Mouse (Mus musculus) T-helper 1 cell (primary cell): ENCODE results near the gene Defa34.
"Not testable (repeated sequence)": the region's sequence is repeated elsewhere in the genome, so short reads cannot be mapped to it uniquely, and the experiment has no call there.

ENCODE experiments used
- in situ Hi-C: fragments of 300-600 bp; cut with MboI, MseI; formaldehyde crosslinking; loops from one replicate; pipeline ENCODE4 v1.15.1; 2025; ENCODE audit warnings: high pct_unique_total_duplicates

Defa34 gene

GRCm38 (mm10) chr8:21665497-21665896 is at the start of gene Defa34:
Gene Defa34 (plus strand): TSS chr8:21665797.
- in situ Hi-C loops = not testable (repeated sequence)

GRCm38 (mm10) chr8:21617883-21618282 is 47.7 kb upstream of the Defa34 start, which contains the start of gene Defa26:
Gene Defa26 (plus strand): TSS chr8:21618183.
- in situ Hi-C loops = loop anchor here (5.0 kb wide), 1 partner anchor 366 kb away; no protein-coding TSS in a partner anchor

- in situ Hi-C loops = not testable (repeated sequence)
Observed at GRCm38 (mm10) chr8:21655480-21655879, 10.1 kb upstream of the Defa34 start, which contains the start of gene Defa17. Gene Defa17 (plus strand): TSS chr8:21655780.

- in situ Hi-C loops = not testable (repeated sequence)
Observed at GRCm38 (mm10) chr8:21703545-21703944, 37.9 kb downstream of the Defa34 start, which contains the start of gene AY761184. Gene AY761184 (minus strand): TSS chr8:21703645.
